Mouse (Mus musculus): ENCODE results near the gene March5.

GRCm38 (mm10) chr19:37225197-37225862 lies 18.0 kb downstream of the March5 start:
- TF ChIP-seq CTCF (IDR thresholded peaks at IDR 0.05; ENCODE audit: low read depth) (no peak), EP300 (optimal IDR thresholded peaks at IDR 0.05) (no peak)
